Mouse (Mus musculus) lung, postnatal 0 days (tissue): ENCODE results near the gene Zswim4.

ENCODE experiments used
- CTCF ChIP-seq: IDR thresholded peaks from 2 replicates; pipeline ENCODE4 v1.5.1; 2016; ENCODE audit warnings: antibody characterized with exemption, mild to moderate bottlenecking
- EP300 ChIP-seq: IDR thresholded peaks from 2 replicates; pipeline ENCODE4 v1.6.1; 2016; ENCODE audit warnings: antibody characterized with exemption, mild to moderate bottlenecking, control low read depth

DNA sequence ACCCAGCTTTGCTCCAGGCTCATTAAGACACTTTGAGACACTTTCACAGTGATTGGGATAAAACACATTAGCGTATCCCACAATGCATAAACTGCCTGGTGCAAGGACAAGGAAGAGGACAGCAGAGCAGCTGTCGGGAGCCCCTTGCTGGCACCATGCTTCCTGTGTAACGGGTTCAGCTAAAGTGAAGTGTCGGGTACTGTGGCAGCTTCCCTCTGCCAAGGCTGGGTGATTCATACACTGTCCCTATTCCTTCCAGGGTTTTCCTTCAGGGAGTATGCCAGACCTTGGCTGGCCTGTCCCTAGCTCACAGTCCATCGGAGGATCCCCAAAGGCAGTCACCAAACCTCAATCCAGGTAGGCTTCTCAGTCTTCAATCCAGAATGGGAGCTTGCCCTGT lies 66.8 kb downstream of the Zswim4 start:
- no peak for TF ChIP-seq CTCF
- no peak for TF ChIP-seq EP300
